Mouse (Mus musculus) heart, postnatal 36 days (tissue): ENCODE measurements around the gene Kif12. TPM values are rescaled to one million over a fixed set of nuclear protein-coding genes. Genes with fewer than 3 reads are reported as not detected.

Source experiments
- DNase-seq, 2 experiments: peaks; one replicate each; pipeline ENCODE4 v3.0.0; 2021 to 2022
- intact Hi-C: fragments of 180-260 bp; cut with DNase I; formaldehyde crosslinking; loops from one replicate; pipeline ENCODE4 v1.15.1; 2025
- total RNA-seq, 2 experiments: library from RNA; stranded (reverse); gene quantifications; 2 replicates each; pipeline ENCODE4 v1.2.3; 2021

The Kif12 gene
- not detected for total RNA-seq

GRCm38 (mm10) chr4:63171969-63172685, at the start of gene Kif12:
Gene Kif12 (minus strand): TSS chr4:63172131.
- DNase-seq, result no peak
- intact Hi-C loops, result no loop called here

- intact Hi-C loops, result no loop called here
- peak; percentile 56 to 61 for DNase-seq
These were observed 49.4 kb upstream of the Kif12 start for GRCm38 (mm10) chr4:63221096-63221958.

- DNase-seq, result no peak
- intact Hi-C loops, result loop anchor here (5.0 kb wide), 1 partner anchor 58 kb away; no protein-coding TSS in a partner anchor
These were observed 47.7 kb upstream of the Kif12 start for GRCm38 (mm10) chr4:63219635-63220034.

GRCm38 (mm10) chr4:63219059-63219458, 47.1 kb upstream of the Kif12 start:
- DNase-seq, result no peak
- intact Hi-C loops, result loop anchor here (5.0 kb wide), 1 partner anchor 58 kb away; no protein-coding TSS in a partner anchor

DNA sequence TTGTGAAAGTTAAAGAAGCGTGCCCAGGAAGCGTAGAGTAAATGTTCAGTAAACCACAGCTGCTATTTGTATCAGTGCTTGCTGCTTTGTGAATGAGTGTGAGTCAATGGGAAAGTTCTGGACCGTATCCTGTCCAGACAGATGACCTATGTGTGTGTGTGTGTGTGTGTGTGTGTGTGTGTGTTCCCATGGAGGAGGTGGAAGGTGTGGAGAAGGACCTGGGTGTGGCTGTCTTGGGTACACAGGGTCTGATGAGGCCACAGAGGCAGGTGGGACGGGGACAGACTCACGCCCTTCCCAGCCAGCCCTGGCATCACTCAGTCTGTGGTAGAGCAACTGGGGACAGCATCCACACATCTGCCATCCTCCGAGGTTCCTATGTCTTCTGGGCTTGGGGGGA, 45.6 kb upstream of the Kif12 start:
- DNase-seq, result no peak
- intact Hi-C loops, result loop anchor here (5.0 kb wide), 1 partner anchor 60 kb away; no protein-coding TSS in a partner anchor

- DNase-seq, result peak in 1 of 2 experiments; percentile 37
- intact Hi-C loops, result loop anchor here (5.0 kb wide), 1 partner anchor 61 kb away; no protein-coding TSS in a partner anchor
These were observed 44.6 kb upstream of the Kif12 start for GRCm38 (mm10) chr4:63216566-63216965.

- intact Hi-C loops, result loop anchor here (1.0 to 5.0 kb wide), 4 partner anchors 31 to 103 kb away; no protein-coding TSS in a partner anchor
- DNase-seq, result peak; percentile 44 to 61
These were observed 44.1 kb upstream of the Kif12 start for GRCm38 (mm10) chr4:63215993-63216531.

DNA sequence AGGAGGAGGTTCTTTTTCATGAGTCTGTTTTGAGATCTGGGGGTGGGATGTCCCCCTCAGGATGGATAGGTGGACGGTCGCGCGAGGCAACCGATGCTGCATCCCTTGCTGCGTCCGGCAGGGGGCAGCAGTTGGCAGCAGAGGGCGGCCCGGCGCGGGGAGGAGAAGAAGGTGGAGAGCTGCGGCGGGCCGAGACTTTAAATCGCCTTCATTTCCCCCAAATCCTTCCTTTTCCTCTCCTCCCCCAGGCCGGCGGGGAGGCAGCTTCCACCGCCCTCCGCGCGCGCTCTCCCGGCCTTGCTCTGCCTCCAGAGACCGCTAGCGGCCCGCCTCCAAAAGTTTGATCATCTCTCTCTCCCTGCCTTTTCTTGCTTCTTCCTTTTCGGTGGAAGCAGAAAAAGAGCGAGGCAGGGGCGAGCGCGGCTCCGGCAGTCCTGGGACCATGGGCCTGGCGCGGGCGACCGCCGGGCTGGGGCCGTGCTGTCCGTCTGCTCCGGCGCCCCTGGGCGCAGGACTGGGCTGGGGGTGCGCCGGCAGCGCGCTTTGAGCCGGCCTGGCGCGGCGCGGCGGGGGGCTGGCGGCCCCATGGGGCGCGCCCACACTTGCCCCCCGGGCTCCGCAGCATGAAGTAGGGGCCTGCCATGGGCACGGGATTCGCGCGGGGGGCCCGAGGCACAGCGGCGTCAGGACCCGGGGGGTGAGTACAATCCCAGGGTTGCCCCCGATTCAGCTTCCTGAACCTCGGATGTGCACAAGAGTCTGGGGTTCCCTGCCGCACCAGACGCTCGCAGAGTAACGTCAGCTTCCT, 43.5 kb upstream of the Kif12 start:
- intact Hi-C loops, result loop anchor here (1.0 to 5.0 kb wide), 4 partner anchors 31 to 104 kb away; no protein-coding TSS in a partner anchor

GRCm38 (mm10) chr4:63213907-63214621, 42.1 kb upstream of the Kif12 start, which contains the start of gene Col27a1:
Gene Col27a1 (plus strand): TSS chr4:63214004.
- no peak for DNase-seq
- intact Hi-C loops, result loop anchor here (2.0 kb wide), 1 partner anchor 29 kb away; no protein-coding TSS in a partner anchor

More for the DNA sequence above, 43.5 kb upstream of the Kif12 start:
- peak; percentile 89 for DNase-seq

GRCm38 (mm10) chr4:63205583-63205982, 33.7 kb upstream of the Kif12 start:
- intact Hi-C loops, result no loop called here
- no peak for DNase-seq

- no peak for DNase-seq
- intact Hi-C loops, result no loop called here
These were observed 31.9 kb upstream of the Kif12 start for GRCm38 (mm10) chr4:63203874-63204273.

- intact Hi-C loops, result no loop called here
- no peak for DNase-seq
These were observed 27.4 kb upstream of the Kif12 start for GRCm38 (mm10) chr4:63199366-63199765.

DNA sequence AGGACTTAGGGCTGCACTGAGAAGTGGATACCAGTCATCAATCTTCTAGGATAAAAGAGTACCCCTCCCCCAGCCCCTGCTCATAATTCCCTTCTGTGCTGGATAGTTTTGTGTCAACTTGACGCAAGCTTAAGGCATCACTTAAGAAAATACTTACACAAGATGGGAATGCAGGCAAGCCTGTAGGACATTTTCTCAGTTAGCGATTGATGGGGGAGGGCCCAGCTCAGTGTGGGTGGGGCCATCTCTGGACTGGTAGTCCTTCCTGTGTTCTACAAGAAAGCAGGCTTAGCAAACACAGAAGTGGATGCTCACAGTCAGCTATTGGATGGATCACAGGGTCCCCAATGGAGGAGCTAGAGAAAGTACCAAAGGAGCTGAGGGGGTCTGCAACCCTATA, 22.4 kb upstream of the Kif12 start:
- intact Hi-C loops, result no loop called here
- no peak for DNase-seq

GRCm38 (mm10) chr4:63191641-63192040, 19.7 kb upstream of the Kif12 start:
- DNase-seq, result no peak
- intact Hi-C loops, result no loop called here

DNA sequence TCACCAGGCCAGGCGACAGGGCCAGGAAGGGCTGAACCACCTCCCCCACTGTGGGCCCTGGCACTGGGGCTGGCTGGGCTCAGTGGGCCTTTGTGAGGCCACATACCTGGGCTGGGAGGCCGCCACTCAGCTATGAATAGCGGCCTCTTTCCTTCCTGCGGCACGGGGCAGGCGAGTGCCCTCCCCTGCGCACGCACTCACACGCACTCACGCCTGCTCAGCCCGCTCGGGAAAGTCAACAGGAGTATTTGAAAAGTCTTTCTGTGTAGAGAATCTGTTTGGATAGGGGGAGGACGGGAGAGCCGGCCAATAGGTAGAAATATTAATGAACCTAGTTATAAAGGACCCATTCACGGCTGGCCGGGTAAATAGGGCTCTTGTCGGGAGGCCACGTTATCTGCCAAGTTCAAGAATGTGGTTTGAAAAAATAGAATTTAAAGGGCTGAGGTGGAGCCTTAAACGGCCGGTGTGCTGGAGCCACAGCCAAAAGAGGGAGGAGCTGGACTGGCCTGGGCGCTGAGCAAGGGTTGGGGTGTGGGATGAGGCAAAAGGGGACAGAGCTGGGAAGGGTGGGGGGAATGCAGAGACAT, 14.4 kb upstream of the Kif12 start:
- intact Hi-C loops, result no loop called here
- DNase-seq, result no peak

GRCm38 (mm10) chr4:63181556-63181955, 9.6 kb upstream of the Kif12 start:
- peak; percentile 46 to 59 for DNase-seq
- intact Hi-C loops, result loop anchor here (1.0 kb wide), 1 partner anchor 138 kb away; no protein-coding TSS in a partner anchor

GRCm38 (mm10) chr4:63171122-63171521, 809 bp downstream of the Kif12 start:
- intact Hi-C loops, result no loop called here
- DNase-seq, result no peak

GRCm38 (mm10) chr4:63170061-63170460, 1.9 kb downstream of the Kif12 start:
- no peak for DNase-seq
- intact Hi-C loops, result no loop called here

DNA sequence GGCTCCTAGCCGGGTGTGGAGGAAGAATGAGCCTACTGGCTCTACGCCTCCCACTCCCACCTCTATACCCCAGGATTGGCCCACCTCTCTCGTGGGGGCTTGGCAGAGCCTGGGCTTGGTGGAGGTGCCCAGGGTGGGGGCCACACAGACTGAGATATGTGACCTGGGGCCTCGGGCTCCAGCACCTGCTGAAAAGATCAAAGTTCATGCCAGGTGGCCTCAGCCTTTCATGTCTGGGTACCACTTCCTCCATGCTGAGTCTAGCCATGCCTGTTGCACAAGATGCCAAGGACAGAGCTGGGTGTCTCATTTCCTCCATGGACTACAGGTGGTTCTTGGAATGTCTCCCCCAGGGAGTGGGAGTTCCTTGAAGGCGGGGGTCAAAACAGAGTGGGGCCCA, 5.6 kb downstream of the Kif12 start:
- DNase-seq, result no peak
- intact Hi-C loops, result no loop called here
